Mouse (Mus musculus) neural tube, embryonic 14.5 days (tissue): ENCODE results near the gene Eed. TPM values are rescaled to one million over a fixed set of nuclear protein-coding genes. Genes with fewer than 3 reads are reported as not detected.

ENCODE experiments used
- ATAC-seq: fragments of 200-750 bp; cut with Nextera tagmentation; 2 replicates; pipeline ENCODE4 v1.8.0; 2017; ENCODE audit warnings: low read depth, mild to moderate bottlenecking, moderate TSS enrichment, moderate library complexity
- H3K27ac ChIP-seq: fragments of 300-500 bp; sonication (generic); 2 replicates; pipeline ENCODE4 v1.5.1; 2014; ENCODE audit warnings: low read depth, mild to moderate bottlenecking, control low read depth, low read length, moderate library complexity, mixed read lengths
- H3K27me3 ChIP-seq: fragments of 300-500 bp; sonication (generic); 2 replicates; pipeline ENCODE4 v1.6.1; 2014; ENCODE audit warnings: low read length; ENCODE audit not compliant: control insufficient read depth, insufficient read depth
- H3K36me3 ChIP-seq: fragments of 300-500 bp; sonication (generic); 2 replicates; pipeline ENCODE4 v1.6.1; 2014; ENCODE audit warnings: low read length, mixed read lengths; ENCODE audit not compliant: control insufficient read depth, insufficient read depth
- H3K4me1 ChIP-seq: fragments of 300-500 bp; sonication (generic); 2 replicates; pipeline ENCODE4 v1.6.1; 2014; ENCODE audit warnings: low read length; ENCODE audit not compliant: control insufficient read depth, insufficient read depth
- H3K4me2 ChIP-seq: fragments of 300-500 bp; sonication (generic); 2 replicates; pipeline ENCODE4 v1.6.1; 2014; ENCODE audit warnings: mild to moderate bottlenecking, low read depth, low read length, control low read depth
- H3K4me3 ChIP-seq: fragments of 300-500 bp; sonication (generic); 2 replicates; pipeline ENCODE4 v1.5.1; 2014; ENCODE audit warnings: low read depth, low read length, control low read depth, mixed read lengths
- H3K9ac ChIP-seq: fragments of 300-500 bp; sonication (generic); replicated peaks from 2 replicates; pipeline ENCODE4 v1.6.1; 2014; ENCODE audit warnings: low read depth, mild to moderate bottlenecking, control low read depth, low read length, mixed read lengths
- H3K9me3 ChIP-seq: fragments of 300-500 bp; sonication (generic); 2 replicates; pipeline ENCODE4 v1.6.1; 2016; ENCODE audit warnings: low read length; ENCODE audit not compliant: control insufficient read depth
- WGBS: fragments of 180-500 bp; shearing (Covaris S2); extraction: QIAGEN DNeasy Blood & Tissue Kit; methylation state at CpG from one replicate; pipeline ENCODE4 v1.1.7; 2014; 5-methylcytosine and 5-hydroxymethylcytosine counted together
- polyA plus RNA-seq: library from polyadenylated mRNA; unstranded; fragments of >200 nt; fragmentation: Nextera tagmentation; extraction: Ambion mirVana; gene quantifications from 2 replicates; pipeline ENCODE4 v1.2.1, GENCODE M21; 2014

Gene Eed
- polyA plus RNA-seq, 1 experiment from 2014 or later: 30.3 TPM

- H3K4me1 ChIP-seq: no peaks in the 10 kb centered on the region
- no peak for ATAC-seq
- 97% methylated on average over 15 of the region's 15 CpGs for WGBS
- H3K27ac ChIP-seq: no peak overlapping the region
- H3K9ac ChIP-seq: no peak overlapping the region
- no peaks in the 10 kb centered on the region for H3K27me3 ChIP-seq
- H3K4me3 ChIP-seq: no peak overlapping the region
- H3K9me3 ChIP-seq: no peaks in the 10 kb centered on the region
- peaks cover 6% of the 10 kb centered on the region; the same call in 1 of the 2 replicates for H3K36me3 ChIP-seq
- no peak overlapping the region for H3K4me2 ChIP-seq
Measured at GRCm38 (mm10) chr7:89923441-89924180, 57.2 kb downstream of the Eed start.

- Histone ChIP-seq H3K4me1 (no peaks in the 10 kb centered on the region), H3K9ac (no peak overlapping the region), H3K4me2 (no peak overlapping the region), H3K36me3 (peaks cover 6% of the 10 kb centered on the region; the same call in 1 of the 2 replicates), H3K27me3 (no peaks in the 10 kb centered on the region), H3K27ac (no peak overlapping the region), H3K4me3 (no peak overlapping the region), H3K9me3 (no peaks in the 10 kb centered on the region)
- no peak for ATAC-seq
- WGBS: 93% methylated on average over 4 of the region's 4 CpGs
Measured at GRCm38 (mm10) chr7:89917776-89918175, 63.0 kb downstream of the Eed start.

GRCm38 (mm10) chr7:89916711-89917110 is 64.1 kb downstream of the Eed start:
- Histone ChIP-seq H3K4me2 (no peak overlapping the region), H3K27ac (no peak overlapping the region), H3K9ac (no peak overlapping the region), H3K36me3 (peaks cover 6% of the 10 kb centered on the region; the same call in 1 of the 2 replicates), H3K9me3 (no peaks in the 10 kb centered on the region), H3K4me1 (no peaks in the 10 kb centered on the region), H3K4me3 (no peak overlapping the region), H3K27me3 (no peaks in the 10 kb centered on the region)
- no peak for ATAC-seq
- 97% methylated on average over 5 of the region's 5 CpGs for WGBS

- Histone ChIP-seq H3K4me3 (no peak overlapping the region), H3K4me1 (no peaks in the 10 kb centered on the region), H3K4me2 (no peak overlapping the region), H3K9ac (no peak overlapping the region), H3K27ac (no peak overlapping the region), H3K9me3 (no peaks in the 10 kb centered on the region), H3K36me3 (no peaks in the 10 kb centered on the region), H3K27me3 (no peaks in the 10 kb centered on the region)
- 69% methylated on average over 3 of the region's 3 CpGs for WGBS
- no peak; the same call in 1 of the 2 replicates for ATAC-seq
Measured at GRCm38 (mm10) chr7:89913432-89914158, 67.2 kb downstream of the Eed start.

- WGBS: 91% methylated on average over 3 of the region's 3 CpGs
- Histone ChIP-seq H3K4me3 (no peak overlapping the region), H3K27ac (no peak overlapping the region), H3K9ac (no peak overlapping the region), H3K27me3 (no peaks in the 10 kb centered on the region), H3K4me1 (no peaks in the 10 kb centered on the region), H3K4me2 (no peak overlapping the region), H3K36me3 (no peaks in the 10 kb centered on the region), H3K9me3 (no peaks in the 10 kb centered on the region)
- ATAC-seq: no peak
Measured at GRCm38 (mm10) chr7:89912356-89912755, 68.4 kb downstream of the Eed start.

- ATAC-seq: no peak
- 81% methylated on average over 4 of the region's 4 CpGs for WGBS
- no peak overlapping the region for H3K9ac ChIP-seq
Measured at GRCm38 (mm10) chr7:89909711-89910110, 71.1 kb downstream of the Eed start.

GRCm38 (mm10) chr7:89908899-89909621 is 71.7 kb downstream of the Eed start:
- WGBS: 78% methylated on average over 20 of the region's 20 CpGs

More at GRCm38 (mm10) chr7:89909711-89910110, 71.1 kb downstream of the Eed start:
- Histone ChIP-seq H3K9me3 (no peaks in the 10 kb centered on the region), H3K4me1 (no peaks in the 10 kb centered on the region), H3K4me3 (no peak overlapping the region), H3K27ac (no peak overlapping the region), H3K4me2 (no peak overlapping the region), H3K27me3 (no peaks in the 10 kb centered on the region), H3K36me3 (no peaks in the 10 kb centered on the region)

GRCm38 (mm10) chr7:89908421-89908820 is 72.4 kb downstream of the Eed start:
- ATAC-seq: no peak
- H3K4me3 ChIP-seq: no peak overlapping the region

More at GRCm38 (mm10) chr7:89908899-89909621, 71.7 kb downstream of the Eed start:
- no peak for ATAC-seq
- no peak overlapping the region for H3K9ac ChIP-seq
- H3K27ac ChIP-seq: no peak overlapping the region
- H3K4me3 ChIP-seq: no peak overlapping the region
- H3K36me3 ChIP-seq: no peaks in the 10 kb centered on the region
- no peaks in the 10 kb centered on the region for H3K9me3 ChIP-seq
- no peak overlapping the region for H3K4me2 ChIP-seq
- H3K4me1 ChIP-seq: no peaks in the 10 kb centered on the region
- no peaks in the 10 kb centered on the region for H3K27me3 ChIP-seq

More at GRCm38 (mm10) chr7:89908421-89908820, 72.4 kb downstream of the Eed start:
- H3K27me3 ChIP-seq: no peaks in the 10 kb centered on the region
- H3K4me1 ChIP-seq: no peaks in the 10 kb centered on the region
- H3K27ac ChIP-seq: no peak overlapping the region
- no peak overlapping the region for H3K9ac ChIP-seq
- no peaks in the 10 kb centered on the region for H3K36me3 ChIP-seq
- WGBS: 65% methylated on average over 7 of the region's 7 CpGs
- no peaks in the 10 kb centered on the region for H3K9me3 ChIP-seq
- no peak overlapping the region for H3K4me2 ChIP-seq
